Mouse (Mus musculus) thymus, adult 2 months (tissue): Measurements from ENCODE around the gene Cryba4.

ENCODE experiments used
- CTCF ChIP-seq: fragments of 200-500 bp; IDR thresholded peaks from 2 replicates; pipeline ENCODE4 v1.5.1; 2012; ENCODE audit warnings: mild to moderate bottlenecking, control low read depth, low read length, moderate library complexity, borderline replicate concordance; ENCODE audit not compliant: control insufficient read depth, poor library complexity, insufficient read depth; ENCODE audit errors: extremely low read depth
- POLR2A ChIP-seq: fragments of 200-500 bp; IDR thresholded peaks from 2 replicates; pipeline ENCODE4 v1.6.1; 2012; ENCODE audit warnings: mild to moderate bottlenecking, low read length, control low read depth, moderate library complexity; ENCODE audit not compliant: control insufficient read depth, poor library complexity, insufficient read depth; ENCODE audit errors: extremely low read depth

DNA sequence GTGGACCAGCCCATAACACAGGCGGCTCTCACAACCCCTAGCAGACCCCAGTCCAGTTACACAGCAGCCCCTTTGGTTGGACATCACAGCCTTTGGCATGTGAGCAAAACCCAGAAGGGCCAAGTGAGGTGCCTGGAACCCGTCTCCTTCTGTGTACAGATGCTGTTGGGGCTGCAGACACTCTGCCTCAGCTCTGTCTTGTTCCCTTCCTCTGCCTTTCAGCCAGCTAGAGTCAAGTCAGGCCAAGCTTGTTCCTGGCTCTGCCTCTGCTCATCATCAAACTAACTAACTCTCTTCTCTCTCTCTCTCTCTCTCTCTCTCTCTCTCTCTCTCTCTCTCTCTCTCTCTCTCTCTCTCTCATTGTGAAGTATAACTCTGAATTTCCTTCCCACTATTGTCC lies 15.7 kb downstream of the Cryba4 start:
- no peak for TF ChIP-seq CTCF
- TF ChIP-seq POLR2A: no peak
